Mouse (Mus musculus): ENCODE measurements at regions not wholly inside any gene's neighbourhood (a gene's known extent, or its start where the extent isn't known, plus 50 kb on each side); places are given as distances from the start of the nearest gene placed in this dataset.

GRCm38 (mm10) chr12:77657060-77657459 lies 419.1 kb downstream of the Fut8 start:
- TF ChIP-seq POLR2A (IDR thresholded peaks at IDR 0.05; ENCODE audit: borderline replicate concordance, extremely low read depth, low read depth, low read length) (no peak), CTCF (IDR thresholded peaks at IDR 0.05; ENCODE audit: insufficient read depth, low read length) (no peak)

All from lung, adult 2 months (tissue).